Mouse (Mus musculus) stomach, embryonic 14.5 days (tissue): ENCODE measurements around the gene Nbeal2. TPM values are rescaled to one million over a fixed set of nuclear protein-coding genes. Genes with fewer than 3 reads are reported as not detected.

Experiments used
- ATAC-seq: fragments of 200-750 bp; cut with Nextera tagmentation; 2 replicates; pipeline ENCODE4 v1.8.0; 2017; ENCODE audit warnings: low read depth, moderate TSS enrichment; ENCODE audit not compliant: insufficient number of reproducible peaks, insufficient read depth, low FRiP score
- H3K27ac ChIP-seq: fragments of 300-500 bp; sonication (generic); 2 replicates; pipeline ENCODE4 v1.5.1; 2014; ENCODE audit warnings: mild to moderate bottlenecking, low read length, moderate library complexity, mixed read lengths
- H3K27me3 ChIP-seq: fragments of 300-500 bp; sonication (generic); 2 replicates; pipeline ENCODE4 v1.6.1; 2014; ENCODE audit warnings: low read length, control low read depth, mixed read lengths; ENCODE audit not compliant: control insufficient read depth, insufficient read depth
- H3K36me3 ChIP-seq: fragments of 300-500 bp; sonication (generic); 2 replicates; pipeline ENCODE4 v1.6.1; 2014; ENCODE audit warnings: mild to moderate bottlenecking, control low read depth, low read length, moderate library complexity, mixed read lengths; ENCODE audit not compliant: control insufficient read depth, insufficient read depth
- H3K4me1 ChIP-seq: fragments of 300-500 bp; sonication (generic); 2 replicates; pipeline ENCODE4 v1.6.1; 2014; ENCODE audit warnings: low read length, control low read depth, mixed read lengths; ENCODE audit not compliant: control insufficient read depth, insufficient read depth
- H3K4me2 ChIP-seq: fragments of 300-500 bp; sonication (generic); replicated peaks from 2 replicates; pipeline ENCODE4 v1.6.1; 2014; ENCODE audit warnings: low read depth, low read length, control low read depth
- H3K4me3 ChIP-seq: fragments of 300-500 bp; sonication (generic); 2 replicates; pipeline ENCODE4 v1.5.1; 2014; ENCODE audit warnings: low read depth, low read length, control low read depth
- H3K9ac ChIP-seq: fragments of 300-500 bp; sonication (generic); replicated peaks from 2 replicates; pipeline ENCODE4 v1.6.1; 2014; ENCODE audit warnings: low read depth, mild to moderate bottlenecking, control low read depth, low read length, moderate library complexity, mixed read lengths
- H3K9me3 ChIP-seq: fragments of 300-500 bp; sonication (generic); 2 replicates; pipeline ENCODE4 v1.6.1; 2016; ENCODE audit warnings: low read depth, low read length, control low read depth; ENCODE audit not compliant: control insufficient read depth
- WGBS: fragments of 180-500 bp; shearing (Covaris S2); extraction: QIAGEN DNeasy Blood & Tissue Kit; methylation state at CpG from one replicate; pipeline ENCODE4 v1.1.7; 2014; 5-methylcytosine and 5-hydroxymethylcytosine counted together
- microRNA-seq: library from miRNA; unstranded; fragments of <30 nt; microRNA quantifications from one replicate; pipeline ENCODE4, GENCODE M21; 2016
- polyA plus RNA-seq: library from polyadenylated mRNA; unstranded; fragments of >200 nt; fragmentation: Nextera tagmentation; extraction: Ambion mirVana; gene quantifications from 2 replicates; pipeline ENCODE4 v1.2.1, GENCODE M21; 2014

Gene Nbeal2
- polyA plus RNA-seq, 1 experiment from 2014 or later = 4.3 TPM

- ATAC-seq = no peak
- H3K27ac ChIP-seq = no peak overlapping the region
- no peaks in the 10 kb centered on the region for H3K27me3 ChIP-seq
- H3K4me2 ChIP-seq = no peak overlapping the region
- 94% methylated on average over 7 of the region's 7 CpGs for WGBS
- no peak overlapping the region for H3K4me3 ChIP-seq
- peaks cover 9% of the 10 kb centered on the region; the same call in 1 of the 2 replicates for H3K4me1 ChIP-seq
- no peak overlapping the region for H3K9ac ChIP-seq
- H3K36me3 ChIP-seq = peaks cover 43% of the 10 kb centered on the region
- H3K9me3 ChIP-seq = no peaks in the 10 kb centered on the region
Measured at GRCm38 (mm10) chr9:110620685-110621084, 33.3 kb downstream of the Nbeal2 start.

GRCm38 (mm10) chr9:110620180-110620579 is 33.8 kb downstream of the Nbeal2 start:
- peaks cover 45% of the 10 kb centered on the region for H3K36me3 ChIP-seq

GRCm38 (mm10) chr9:110617081-110617480 is 36.9 kb downstream of the Nbeal2 start:
- Histone ChIP-seq H3K4me1 (no peaks in the 10 kb centered on the region), H3K9ac (no peak overlapping the region), H3K9me3 (no peaks in the 10 kb centered on the region), H3K4me3 (no peak overlapping the region), H3K27ac (no peak overlapping the region), H3K4me2 (no peak overlapping the region), H3K36me3 (peaks cover 45% of the 10 kb centered on the region), H3K27me3 (no peaks in the 10 kb centered on the region)
- 76% methylated on average over 3 of the region's 3 CpGs for WGBS
- no peak for ATAC-seq

More at GRCm38 (mm10) chr9:110620180-110620579, 33.8 kb downstream of the Nbeal2 start:
- Histone ChIP-seq H3K4me3 (no peak overlapping the region), H3K9me3 (no peaks in the 10 kb centered on the region), H3K4me2 (no peak overlapping the region), H3K27me3 (no peaks in the 10 kb centered on the region), H3K4me1 (peaks cover 6% of the 10 kb centered on the region; the same call in 1 of the 2 replicates), H3K27ac (no peak overlapping the region), H3K9ac (no peak overlapping the region)
- 90% methylated on average over 7 of the region's 7 CpGs for WGBS
- ATAC-seq = no peak

- Histone ChIP-seq H3K27me3 (no peaks in the 10 kb centered on the region), H3K36me3 (peaks cover 40% of the 10 kb centered on the region), H3K9ac (no peak overlapping the region), H3K4me3 (no peak overlapping the region), H3K4me1 (no peaks in the 10 kb centered on the region), H3K4me2 (no peak overlapping the region), H3K9me3 (no peaks in the 10 kb centered on the region), H3K27ac (no peak overlapping the region)
- no peak for ATAC-seq
- 90% methylated on average over 3 of the region's 3 CpGs for WGBS
Measured at GRCm38 (mm10) chr9:110611471-110611870, 42.5 kb downstream of the Nbeal2 start.

GRCm38 (mm10) chr9:110583521-110583920 is 70.4 kb downstream of the Nbeal2 start:
- ATAC-seq = no peak
- Histone ChIP-seq H3K27me3 (no peaks in the 10 kb centered on the region), H3K4me3 (no peak overlapping the region), H3K27ac (no peak overlapping the region), H3K36me3 (peaks cover 10% of the 10 kb centered on the region), H3K9me3 (no peaks in the 10 kb centered on the region), H3K9ac (no peak overlapping the region), H3K4me2 (no peak overlapping the region), H3K4me1 (no peaks in the 10 kb centered on the region)
- 86% methylated on average over 1 of the region's 1 CpGs for WGBS

GRCm38 (mm10) chr9:110582161-110582560 is 71.8 kb downstream of the Nbeal2 start:
- Histone ChIP-seq H3K36me3 (peaks cover 17% of the 10 kb centered on the region), H3K4me3 (no peak overlapping the region), H3K4me1 (no peaks in the 10 kb centered on the region), H3K27me3 (no peaks in the 10 kb centered on the region), H3K9me3 (no peaks in the 10 kb centered on the region), H3K9ac (no peak overlapping the region), H3K27ac (no peak overlapping the region), H3K4me2 (no peak overlapping the region)
- ATAC-seq = no peak
- 96% methylated on average over 2 of the region's 2 CpGs for WGBS

Small RNA genes within 50 kb of the gene (microRNA-seq; reads per million reads assigned to microRNA genes)
- gene Mir8107 = not detected

Other genes with a start within 250 kb of the Nbeal2 start
- 19.3 and 21.3 TPM in 2 replicates for gene Ptpn23, start 245.9 kb downstream of the Nbeal2 start, polyA plus RNA-seq
- 9.6 and 13.1 TPM in 2 replicates for gene Ngp, start 234.4 kb downstream of the Nbeal2 start, polyA plus RNA-seq
- gene Klhl18, start 177.5 kb downstream of the Nbeal2 start, polyA plus RNA-seq = 10.7 and 10.9 TPM in 2 replicates
- gene Kif9, start 177.2 kb downstream of the Nbeal2 start, polyA plus RNA-seq = 0.72 and 1.0 TPM in 2 replicates
- 59.6 and 61.7 TPM in 2 replicates for gene Setd2, start 121.6 kb downstream of the Nbeal2 start, polyA plus RNA-seq
- gene Nradd, start 29.7 kb downstream of the Nbeal2 start, polyA plus RNA-seq = 17.6 and 19.4 TPM in 2 replicates
- 138 TPM in 2 replicates for gene Ccdc12, start 2.3 kb upstream of the Nbeal2 start, polyA plus RNA-seq
- gene Myl3, start 87.7 kb upstream of the Nbeal2 start, polyA plus RNA-seq = 0.72 and 1.0 TPM in 2 replicates
- 19.0 and 19.8 TPM in 2 replicates for gene Pth1r, start 93.0 kb upstream of the Nbeal2 start, polyA plus RNA-seq
- gene Prss42, start 144.0 kb upstream of the Nbeal2 start, polyA plus RNA-seq = 0.16 TPM in 1 of 2 replicates, not detected in the other
- gene Prss44, start 159.8 kb upstream of the Nbeal2 start, polyA plus RNA-seq = not detected in 2 replicates
- not detected in 2 replicates for gene Prss43, start 172.5 kb upstream of the Nbeal2 start, polyA plus RNA-seq
- gene Prss45, start 180.4 kb upstream of the Nbeal2 start, polyA plus RNA-seq = not detected in 2 replicates
- gene Prss46, start 190.3 kb upstream of the Nbeal2 start, polyA plus RNA-seq = not detected in 2 replicates
- 0.55 TPM in 1 of 2 replicates, not detected in the other for gene Prss50, start 203.8 kb upstream of the Nbeal2 start, polyA plus RNA-seq
- gene Als2cl, start 225.7 kb upstream of the Nbeal2 start, polyA plus RNA-seq = 4.9 and 5.8 TPM in 2 replicates
- gene Tmie, start 226.0 kb upstream of the Nbeal2 start, polyA plus RNA-seq = 0.38 and 0.67 TPM in 2 replicates